Mouse (Mus musculus) WW6 (cell line): ENCODE results near the gene Pepd.
"Not testable (repeated sequence)": the region's sequence is repeated elsewhere in the genome, so short reads cannot be mapped to it uniquely, and the experiment has no call there.

Experiments
- DNase-seq: peaks from one replicate; pipeline ENCODE4 v3.0.0-alpha.2; 2013; ENCODE audit warnings: low read depth, low spot score

Gene Pepd

DNA sequence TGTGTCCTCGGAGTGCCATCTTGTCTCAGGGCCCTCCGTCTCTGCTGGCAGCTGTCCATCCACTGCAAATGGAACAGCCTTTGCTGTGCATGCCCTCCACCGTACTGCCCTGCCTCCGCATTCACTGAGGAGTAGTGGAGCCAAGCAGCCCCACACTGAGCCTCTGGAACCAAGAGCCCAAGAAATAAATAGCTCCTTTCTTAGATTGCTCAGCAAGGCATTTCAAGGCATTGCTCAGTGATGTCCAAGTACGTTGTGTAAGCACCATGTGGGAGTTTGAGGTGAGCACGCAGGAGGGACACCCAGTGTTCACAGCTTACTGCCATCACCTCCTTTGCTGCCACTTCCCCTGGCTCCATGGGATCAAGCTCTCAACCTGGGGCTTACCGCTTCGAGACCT lies 20.5 kb downstream of the Pepd start:
- DNase-seq, result no peak

DNA sequence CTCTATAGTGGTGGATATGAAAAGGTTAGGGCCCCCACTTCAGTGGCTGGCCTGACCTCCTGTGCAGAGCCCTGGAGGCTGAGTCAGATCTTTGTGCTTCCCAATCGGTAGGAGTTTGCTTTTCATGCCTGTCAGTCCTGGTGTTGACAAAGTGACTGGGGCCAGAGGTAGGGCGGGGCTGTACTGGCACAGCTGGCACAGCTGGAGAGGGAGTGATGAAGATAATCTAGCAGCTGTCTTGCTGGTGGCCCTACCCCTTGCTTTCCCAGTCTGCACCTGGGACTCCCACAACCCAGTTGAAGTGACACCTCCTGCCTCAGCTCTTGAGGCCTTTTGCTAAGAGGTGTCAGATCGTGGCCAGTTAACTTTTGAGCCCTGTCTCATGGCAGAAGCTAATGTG lies 21.0 kb downstream of the Pepd start:
- DNase-seq, result no peak

DNA sequence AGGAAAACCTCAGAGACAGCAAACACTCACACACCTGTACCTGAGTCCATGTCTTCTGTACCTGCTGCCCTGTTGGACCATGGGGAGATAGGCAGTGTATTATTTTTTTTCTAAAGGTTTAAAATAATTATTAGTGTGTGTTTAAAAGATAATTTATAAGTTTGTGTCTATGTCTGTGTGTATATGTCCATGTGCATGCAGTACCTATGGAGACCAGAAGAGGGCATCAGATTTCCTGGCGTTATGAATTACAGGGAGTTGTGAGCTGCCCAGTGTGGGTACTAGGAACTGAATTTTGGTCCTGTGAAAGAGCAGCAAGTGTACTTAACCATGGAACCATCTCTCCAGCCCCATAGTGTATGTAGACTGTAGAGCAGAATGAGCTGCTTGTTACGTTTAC lies 24.2 kb downstream of the Pepd start:
- DNase-seq, result no peak

DNA sequence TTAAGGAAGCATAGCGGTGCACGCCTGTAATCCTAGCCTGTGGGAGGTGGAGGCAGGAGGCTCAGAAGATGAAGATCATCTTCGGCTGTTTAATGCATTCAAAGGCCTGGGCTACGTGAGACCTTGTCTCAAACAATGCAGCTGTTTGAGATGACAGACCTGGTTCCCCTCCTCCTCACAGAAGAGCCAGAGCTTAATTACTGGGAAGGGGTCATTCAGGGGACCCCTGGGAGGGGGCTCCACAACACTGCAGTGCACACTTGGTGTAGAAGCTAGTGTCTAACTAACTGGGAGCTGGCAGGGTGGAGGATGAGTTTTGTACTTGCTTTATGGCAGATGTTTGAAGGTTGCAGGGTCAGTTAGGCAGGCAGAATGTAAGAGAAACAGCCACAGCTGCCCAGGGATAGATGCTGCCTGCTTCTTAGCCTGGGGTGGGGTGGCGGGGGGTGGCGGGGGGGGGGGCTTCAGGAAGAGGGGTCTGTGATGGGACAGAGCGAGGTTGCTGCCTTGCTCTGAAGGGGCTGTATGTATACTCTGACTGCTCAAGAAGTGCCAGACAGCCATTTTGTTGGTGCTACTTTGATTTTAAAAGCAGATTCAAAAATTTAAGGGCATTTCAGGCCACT lies 26.6 kb downstream of the Pepd start:
- DNase-seq, result no peak

DNA sequence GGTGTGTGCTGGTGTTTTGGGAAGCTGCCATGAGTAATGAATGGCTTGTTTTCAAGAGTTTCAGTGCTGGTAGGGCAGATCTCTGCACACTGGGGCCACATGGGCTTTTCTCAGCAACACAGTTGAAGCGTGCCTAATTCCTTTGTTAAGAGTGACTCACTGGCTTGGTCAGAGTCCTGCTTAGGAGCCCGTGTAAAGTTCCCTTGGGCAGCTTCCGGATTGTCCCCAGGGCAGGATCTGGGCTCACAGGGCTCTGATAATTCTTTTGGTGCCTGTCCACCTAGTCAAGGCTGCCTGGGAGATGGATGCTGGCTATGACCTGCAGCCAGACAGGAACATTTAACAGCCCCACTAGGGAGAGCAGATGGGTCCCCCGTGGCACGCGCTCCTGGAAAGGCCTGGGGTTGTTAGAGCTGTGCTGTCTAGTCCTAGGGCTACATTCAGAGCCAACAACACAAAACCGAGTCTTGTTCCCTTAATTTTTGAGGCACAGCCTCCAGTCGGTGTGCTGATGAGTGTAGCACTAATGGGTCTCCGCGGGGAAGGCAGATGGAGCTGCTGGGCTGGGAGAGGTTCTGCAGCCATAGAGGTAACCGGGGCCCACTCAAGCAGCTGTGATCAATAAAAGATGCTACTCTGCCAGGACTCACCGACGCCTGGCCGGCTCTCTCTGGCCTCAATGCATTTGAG lies 27.2 kb downstream of the Pepd start:
- no peak for DNase-seq

DNA sequence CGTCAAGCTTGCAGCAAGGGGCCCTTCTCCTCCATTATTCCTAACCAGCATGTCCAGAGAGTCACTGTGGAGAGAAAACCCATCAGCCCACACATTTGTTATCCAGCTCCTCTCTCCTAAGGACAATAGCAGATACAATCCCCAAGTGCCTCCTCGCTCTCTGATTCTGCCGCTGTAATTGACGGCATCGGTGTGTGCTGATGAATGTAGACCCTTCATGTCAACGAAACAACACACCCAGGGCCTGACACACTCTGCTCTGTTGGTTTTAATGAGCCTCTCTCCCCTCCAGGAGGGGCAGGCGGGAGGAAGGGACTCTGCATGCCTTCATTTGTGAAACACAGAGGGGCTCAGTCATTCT lies 27.8 kb downstream of the Pepd start:
- DNase-seq, result no peak

DNA sequence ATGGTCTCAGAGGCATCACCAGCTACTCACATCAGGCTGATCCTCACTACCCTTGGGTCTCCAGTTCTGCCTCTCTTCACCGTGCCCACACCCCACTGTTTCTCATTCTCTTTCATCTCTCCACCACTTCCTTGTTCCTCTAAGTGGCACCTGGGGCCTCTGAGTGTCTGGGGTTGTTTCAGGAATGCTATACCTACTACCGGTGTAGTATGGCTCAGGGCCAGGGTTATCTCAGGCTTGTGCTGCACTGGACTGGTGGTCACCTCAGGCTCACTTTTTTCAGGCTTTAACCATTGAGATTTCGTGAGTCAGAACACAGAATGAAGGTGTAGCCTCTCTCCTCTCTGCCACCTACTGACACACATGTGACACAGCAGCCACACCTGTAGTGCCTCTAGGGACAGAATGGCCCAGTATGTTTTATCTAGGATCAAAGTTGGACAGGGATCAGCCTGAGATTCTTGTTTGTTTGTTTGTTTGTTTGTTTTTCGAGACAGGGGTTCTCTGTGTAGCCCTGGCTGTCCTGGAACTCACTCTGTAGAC lies 31.5 kb downstream of the Pepd start:
- no peak for DNase-seq

DNA sequence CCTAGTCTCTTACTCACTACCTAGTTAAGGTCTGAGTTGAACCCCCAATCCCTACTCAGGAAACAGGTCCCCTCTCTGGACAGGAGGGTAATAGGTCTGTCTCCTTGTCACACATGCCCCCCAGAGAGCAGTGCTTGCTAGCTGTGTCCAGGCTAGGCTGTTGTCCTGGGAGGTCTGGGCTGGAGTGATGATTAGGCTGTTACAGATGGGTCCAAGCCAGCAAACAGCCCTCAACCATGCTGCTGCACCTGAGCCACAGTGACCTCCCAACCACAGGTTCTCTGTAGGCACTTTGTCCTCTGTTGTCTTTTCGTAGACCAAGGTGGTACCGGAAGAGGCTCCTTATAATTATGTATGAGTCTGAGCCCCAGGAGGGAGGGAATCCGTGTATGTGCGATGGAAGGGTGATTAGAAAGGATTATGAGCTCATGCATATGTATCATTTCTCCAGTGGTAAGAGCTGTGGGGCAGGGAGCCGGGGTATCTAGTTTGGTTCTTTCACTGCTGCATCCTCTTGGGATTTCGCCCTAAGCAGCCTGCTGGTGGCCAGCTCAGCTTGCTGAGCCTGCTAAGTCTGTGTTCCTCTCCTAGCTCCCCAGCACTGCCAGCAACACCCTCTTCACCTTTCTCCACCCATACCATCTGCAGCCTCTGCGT lies 34.2 kb downstream of the Pepd start:
- DNase-seq, result no peak

DNA sequence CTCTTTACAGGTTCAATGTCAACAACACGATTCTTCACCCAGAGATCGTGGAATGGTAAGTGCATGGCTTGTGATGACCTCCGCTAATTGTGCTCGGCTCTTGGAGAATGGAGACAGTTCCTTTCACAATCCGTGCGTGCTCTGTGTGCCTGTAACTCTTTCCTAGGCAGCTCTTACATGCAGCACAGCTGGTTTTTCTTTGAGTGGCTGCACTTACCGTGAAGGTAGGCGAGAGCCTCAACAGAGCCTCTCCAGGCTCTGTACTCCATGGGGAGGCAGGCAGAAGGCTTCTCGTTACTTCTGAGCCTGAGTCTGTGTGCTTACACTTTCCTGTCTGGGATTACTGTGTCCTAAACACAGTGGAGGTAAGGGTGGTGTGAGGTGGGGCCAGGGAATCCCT lies 42.4 kb downstream of the Pepd start:
- no peak for DNase-seq

DNA sequence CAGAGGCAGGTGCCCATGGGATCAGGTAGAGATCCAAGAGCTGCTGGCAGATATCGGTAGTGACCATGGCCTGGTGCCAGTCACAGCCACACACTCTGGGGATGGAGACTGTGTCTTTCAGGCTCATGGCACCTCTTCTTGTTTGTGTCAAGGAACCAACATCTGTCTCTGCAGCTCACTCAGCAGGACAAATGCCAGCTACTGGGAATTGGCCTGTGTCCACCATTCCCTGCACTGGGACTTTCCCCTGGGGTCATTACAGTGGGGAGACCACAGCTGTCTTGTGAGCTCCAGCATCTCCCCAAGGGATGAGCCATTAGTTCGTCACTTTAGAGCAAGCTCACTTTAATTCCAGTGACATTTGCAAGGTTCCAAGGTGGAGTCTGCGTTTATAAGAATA lies 43.1 kb downstream of the Pepd start:
- no peak for DNase-seq

DNA sequence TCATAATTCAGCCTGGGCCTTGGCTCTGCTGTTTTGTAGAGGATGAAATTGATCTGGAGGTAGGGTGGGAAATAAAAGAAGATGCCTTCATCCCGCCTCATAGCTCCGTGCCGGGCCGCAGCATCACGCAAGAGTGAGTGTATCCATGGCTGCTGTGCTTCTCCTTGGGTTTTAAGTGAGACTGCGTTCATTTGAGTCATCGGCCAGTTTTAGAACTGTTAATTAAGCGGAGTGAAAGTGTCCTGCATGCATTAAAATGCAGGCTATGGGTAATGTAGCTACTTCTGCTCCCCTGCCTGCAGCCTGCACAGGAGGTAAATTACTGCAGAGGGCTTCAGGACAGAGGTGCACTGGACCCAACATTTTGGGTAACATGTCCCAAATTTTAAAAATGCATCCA lies 45.0 kb downstream of the Pepd start:
- DNase-seq, result no peak

DNA sequence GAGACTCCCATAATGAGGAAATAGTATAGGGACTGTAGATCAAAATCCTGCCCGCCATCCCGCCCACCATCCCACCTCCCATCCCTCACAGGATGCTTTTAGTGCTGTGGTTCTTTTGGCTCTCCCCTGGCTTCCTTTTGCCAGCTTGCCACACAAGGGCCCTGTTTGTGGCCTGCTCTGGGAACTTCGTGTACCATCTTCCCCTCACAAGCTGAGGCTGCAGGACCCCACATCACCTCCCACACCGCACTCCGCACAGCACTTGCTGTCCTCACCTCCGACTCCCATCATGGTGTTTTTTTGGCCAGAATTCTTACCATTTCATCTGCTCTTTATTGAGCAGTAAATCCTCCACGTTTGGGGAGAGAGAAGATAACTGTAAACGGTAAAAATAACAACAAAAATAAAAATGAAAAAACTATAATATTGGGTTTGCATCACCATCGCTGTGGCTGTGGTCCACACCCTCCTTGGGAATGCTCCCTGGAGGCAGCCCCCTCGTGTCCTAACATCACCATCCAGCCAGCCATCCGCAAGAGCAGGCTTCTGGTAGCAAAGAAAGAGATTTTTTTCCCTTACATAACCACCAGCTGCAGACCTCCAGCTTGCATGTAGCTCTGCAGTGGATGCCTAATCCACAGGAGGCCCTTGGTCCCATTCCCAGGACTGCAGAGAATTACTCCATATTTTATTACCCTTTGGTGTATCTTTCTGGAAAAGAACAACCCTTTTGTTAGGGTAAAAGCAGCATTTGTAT lies 51.9 kb downstream of the Pepd start:
- DNase-seq, result no peak

DNA sequence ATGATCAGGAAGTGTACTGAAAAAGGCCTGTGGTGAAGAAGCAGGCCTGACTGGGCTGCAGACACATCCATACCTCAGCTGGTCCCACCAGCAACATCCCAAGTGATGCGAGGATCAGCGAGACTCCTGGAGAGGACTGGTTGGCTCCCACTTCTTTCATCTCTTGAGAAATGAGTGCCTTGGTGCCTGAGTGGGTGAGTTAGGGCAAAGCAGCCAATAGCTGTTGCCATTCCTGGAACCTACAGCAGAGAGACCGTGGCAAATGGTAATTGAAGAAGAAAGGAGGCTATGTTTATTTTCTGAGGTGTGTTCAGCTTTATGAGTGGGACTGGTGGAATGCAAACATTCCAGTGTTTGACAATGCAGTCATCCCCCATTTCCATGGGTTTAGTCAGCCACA lies 55.2 kb downstream of the Pepd start:
- no peak for DNase-seq

DNA sequence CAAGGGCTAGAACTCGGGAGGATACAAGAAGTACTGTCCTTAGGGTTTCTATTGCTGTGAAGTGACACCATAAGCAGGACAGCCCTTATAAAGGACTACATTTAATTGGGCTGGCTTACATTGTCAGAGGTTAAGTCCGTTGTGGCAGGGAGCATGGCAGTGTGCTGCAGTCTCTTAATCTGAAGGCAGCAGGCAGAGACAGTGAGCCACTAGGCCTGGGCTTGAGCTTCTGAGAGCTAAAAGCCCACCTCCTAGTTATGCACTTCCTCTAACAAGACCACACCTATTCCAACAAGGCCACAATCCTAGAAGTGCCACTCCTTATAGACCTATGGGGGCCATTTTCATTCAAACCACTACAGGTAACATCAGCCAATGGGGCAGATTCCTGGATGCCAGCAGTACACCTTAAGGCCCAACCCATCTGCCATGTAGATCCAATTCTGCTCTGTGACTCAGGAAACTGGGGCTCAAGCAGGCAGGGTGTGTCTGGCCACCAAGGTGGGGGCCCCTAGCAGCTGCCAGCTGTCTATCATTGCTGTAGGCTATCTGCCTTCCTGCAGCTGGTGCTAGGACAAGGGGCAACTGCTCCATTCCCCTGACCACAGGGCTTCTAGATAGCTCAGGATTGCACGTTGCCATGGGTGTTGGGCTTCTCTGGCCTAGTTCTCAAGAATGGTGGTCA lies 56.7 kb downstream of the Pepd start:
- no peak for DNase-seq

DNA sequence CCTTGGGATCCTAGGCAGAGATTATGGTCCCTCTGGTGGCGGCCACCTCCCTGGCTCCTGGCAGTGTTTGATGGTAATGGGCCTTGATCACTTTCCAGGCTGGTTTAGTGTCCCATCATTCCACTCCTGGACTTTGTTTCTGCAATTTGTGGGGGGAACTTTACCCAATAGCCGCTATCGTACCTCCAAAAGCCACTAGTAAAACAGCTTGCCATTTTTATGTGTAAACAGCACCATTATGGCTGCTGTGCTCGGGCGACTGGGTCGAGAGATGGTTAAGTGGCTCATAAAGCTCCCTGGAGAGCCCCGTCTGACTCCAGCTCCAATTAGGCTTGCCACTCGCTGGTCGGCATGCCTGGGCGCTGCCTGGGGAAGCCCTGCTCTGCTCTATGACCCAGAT lies 59.6 kb downstream of the Pepd start:
- no peak for DNase-seq

DNA sequence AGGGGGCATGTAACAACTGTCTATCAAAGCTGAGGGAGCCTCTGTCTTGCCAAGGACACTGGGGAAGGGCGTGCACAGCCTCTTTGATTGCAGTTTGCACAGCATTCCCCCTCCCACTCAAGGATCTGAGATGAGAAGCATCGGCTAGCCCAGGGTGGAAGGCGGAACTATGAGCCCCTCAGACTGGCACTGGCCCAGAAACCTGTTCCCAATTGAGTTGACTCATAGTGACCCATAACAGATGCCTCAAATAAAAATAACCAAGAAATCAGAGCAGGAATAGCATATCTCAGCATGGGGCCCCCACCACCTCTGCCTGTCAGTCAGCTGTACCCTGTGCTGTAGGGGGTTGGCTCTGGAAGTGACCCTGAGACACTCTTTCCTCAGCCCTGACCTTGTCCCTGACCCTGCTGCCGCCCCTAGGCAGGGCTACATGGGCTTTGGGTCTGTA lies 60.8 kb downstream of the Pepd start:
- no peak for DNase-seq

DNA sequence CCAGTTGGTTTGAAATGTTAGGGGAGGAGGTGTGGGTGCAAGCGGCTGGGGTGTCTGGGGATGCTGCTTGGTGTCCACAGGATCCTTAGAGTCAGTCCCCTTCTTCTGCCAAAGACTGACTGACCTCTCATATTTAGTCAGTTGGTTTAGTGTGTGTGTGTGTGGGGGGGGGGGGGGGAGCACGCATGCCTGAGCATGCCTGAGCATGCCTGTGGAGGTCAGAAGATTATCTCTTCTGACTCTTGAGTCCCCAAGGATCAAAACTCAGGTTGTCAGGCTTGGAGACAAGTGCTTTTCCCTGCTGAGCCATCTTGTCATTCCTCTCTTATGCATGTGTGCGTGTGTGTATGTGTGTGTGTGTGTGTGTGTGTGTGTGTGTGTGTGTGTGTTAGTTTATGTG lies 61.7 kb downstream of the Pepd start:
- no peak for DNase-seq

DNA sequence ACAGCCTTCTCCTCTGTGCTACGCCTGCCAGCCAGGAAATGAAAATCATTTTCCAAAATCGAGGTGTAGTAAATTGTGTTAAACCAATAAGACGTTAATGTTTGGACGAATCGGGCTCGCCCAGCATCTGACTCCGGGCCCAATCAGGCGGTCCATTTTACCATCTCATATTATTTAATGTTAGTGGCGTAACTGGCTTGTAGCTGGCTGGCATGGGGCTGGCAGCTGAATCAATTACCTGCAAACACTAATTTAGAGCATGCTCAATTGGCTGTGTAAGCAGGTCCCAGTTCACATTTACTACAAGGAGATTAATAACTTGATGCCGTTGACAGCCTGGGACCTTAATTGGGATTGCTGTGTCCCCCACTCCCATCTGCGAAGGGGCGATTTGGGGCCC lies 63.7 kb downstream of the Pepd start:
- no peak for DNase-seq

DNA sequence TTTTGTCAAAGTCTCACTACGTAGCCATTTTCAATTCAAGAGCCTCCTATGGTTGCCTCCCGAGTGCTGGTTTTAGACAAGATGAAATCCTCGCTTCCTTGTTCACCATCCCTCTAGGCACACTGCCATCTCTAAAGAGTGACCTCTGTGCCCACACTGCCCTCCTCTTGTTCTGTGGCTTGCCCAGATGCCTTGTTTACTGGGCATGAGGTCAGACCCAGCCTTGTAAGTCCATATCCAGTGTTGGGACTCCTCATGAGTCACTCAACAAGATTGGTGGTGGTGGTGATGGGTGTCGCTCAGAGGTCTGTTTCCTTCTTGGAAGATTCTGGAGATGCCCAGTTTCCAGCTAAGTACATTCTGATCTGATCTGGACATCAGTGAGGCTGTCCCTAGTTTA lies 65.2 kb downstream of the Pepd start:
- DNase-seq, result no peak

DNA sequence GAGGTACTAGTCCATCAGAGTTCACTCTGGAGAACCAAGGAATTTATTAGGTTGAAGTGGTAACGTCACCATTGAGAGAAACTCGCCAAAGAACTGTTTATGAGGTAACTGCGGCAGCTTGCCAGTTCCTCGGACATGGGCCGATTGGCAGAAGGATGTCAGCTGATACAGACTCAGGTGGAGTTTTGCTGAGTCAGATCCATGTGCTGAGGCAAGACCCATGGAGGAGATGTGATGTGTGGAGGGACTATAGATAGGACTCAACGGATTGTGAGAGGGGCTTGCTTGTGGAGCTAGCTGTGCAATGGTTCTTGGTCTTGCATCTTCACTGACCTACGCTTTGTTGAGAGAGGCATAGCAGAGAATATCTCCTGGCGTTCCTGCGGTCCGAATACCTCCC lies 69.6 kb downstream of the Pepd start:
- no peak for DNase-seq

DNA sequence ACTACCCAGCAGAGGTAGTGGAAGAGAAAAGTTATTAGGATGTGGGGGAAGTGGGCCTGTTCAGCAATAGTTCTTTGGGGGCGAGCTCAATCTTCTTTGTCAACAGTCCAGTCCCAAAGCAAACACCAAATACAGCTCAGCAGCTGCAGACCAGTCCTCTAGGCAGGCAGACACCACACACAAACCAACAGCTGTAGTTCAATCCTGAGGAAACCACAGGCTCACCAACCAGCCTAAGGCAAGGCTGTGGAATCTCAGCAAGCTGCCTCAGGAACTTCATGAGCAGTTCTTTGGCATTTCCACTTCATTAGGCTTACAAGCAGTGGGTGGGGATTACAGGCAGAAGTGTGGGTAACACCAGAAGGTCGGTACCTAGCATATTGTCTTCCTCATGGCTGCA lies 70.2 kb downstream of the Pepd start:
- DNase-seq, result not testable (repeated sequence)
